Mouse (Mus musculus): Measurements from ENCODE around the gene Rb1. TPM values are rescaled to one million over a fixed set of nuclear protein-coding genes. Genes with fewer than 3 reads are reported as not detected.

Gene Rb1
- polyA plus RNA-seq, 1 experiment from 2014 or later = 37.3 TPM

GRCm38 (mm10) chr14:73345614-73346013, 20.0 kb upstream of the Rb1 start:
- Histone ChIP-seq H3K4me1 (replicated peaks; ENCODE audit: control insufficient read depth, insufficient read depth, low read length) (no peaks in the 10 kb centered on the region), H3K27me3 (ENCODE audit: control insufficient read depth, insufficient read depth, low read length) (no peaks in the 10 kb centered on the region), H3K9ac (ENCODE audit: low read length) (no peak overlapping the region), H3K27ac (ENCODE audit: low read depth, low read length) (no peak overlapping the region), H3K9me3 (ENCODE audit: control insufficient read depth, low read length) (no peaks in the 10 kb centered on the region), H3K4me2 (ENCODE audit: low read depth, low read length, severe bottlenecking) (no peak overlapping the region), H3K36me3 (ENCODE audit: control insufficient read depth, insufficient read depth, low read length) (no peaks in the 10 kb centered on the region), H3K4me3 (ENCODE audit: low read depth, low read length) (no peak overlapping the region)
- DNase-seq (ENCODE audit: low spot score) (no peak), ATAC-seq (replicated peaks; ENCODE audit: low FRiP score) (no peak)
- 93% methylated on average over 4 of the region's 4 CpGs for WGBS

- no peaks in the 10 kb centered on the region for H3K36me3 ChIP-seq (ENCODE audit: control insufficient read depth, insufficient read depth, low read length)
- ATAC-seq (replicated peaks; ENCODE audit: low FRiP score) (no peak), DNase-seq (ENCODE audit: low spot score) (no peak)
- no peak overlapping the region for H3K4me2 ChIP-seq (ENCODE audit: low read depth, low read length, severe bottlenecking)
- no peaks in the 10 kb centered on the region for H3K9me3 ChIP-seq (ENCODE audit: control insufficient read depth, low read length)
- no peak overlapping the region for H3K4me3 ChIP-seq (ENCODE audit: low read depth, low read length)
- no peak overlapping the region for H3K9ac ChIP-seq (ENCODE audit: low read length)
- no peaks in the 10 kb centered on the region; the same call in 1 of the 2 replicates for H3K4me1 ChIP-seq (replicated peaks; ENCODE audit: control insufficient read depth, insufficient read depth, low read length)
- WGBS = 70% methylated on average over 6 of the region's 6 CpGs
- no peaks in the 10 kb centered on the region for H3K27me3 ChIP-seq (ENCODE audit: control insufficient read depth, insufficient read depth, low read length)
- no peak overlapping the region for H3K27ac ChIP-seq (ENCODE audit: low read depth, low read length)
These were observed 14.6 kb upstream of the Rb1 start for GRCm38 (mm10) chr14:73340051-73340755.

- H3K36me3 ChIP-seq (ENCODE audit: control insufficient read depth, insufficient read depth, low read length) = no peaks in the 10 kb centered on the region
- no peak overlapping the region for H3K27ac ChIP-seq (ENCODE audit: low read depth, low read length)
- 84% methylated on average over 3 of the region's 3 CpGs for WGBS
- no peak overlapping the region for H3K4me2 ChIP-seq (ENCODE audit: low read depth, low read length, severe bottlenecking)
- H3K4me1 ChIP-seq (replicated peaks; ENCODE audit: control insufficient read depth, insufficient read depth, low read length) = no peaks in the 10 kb centered on the region; the same call in 1 of the 2 replicates
- H3K27me3 ChIP-seq (ENCODE audit: control insufficient read depth, insufficient read depth, low read length) = no peaks in the 10 kb centered on the region
- H3K9me3 ChIP-seq (ENCODE audit: control insufficient read depth, low read length) = no peaks in the 10 kb centered on the region
- no peak overlapping the region for H3K9ac ChIP-seq (ENCODE audit: low read length)
- no peak for DNase-seq (ENCODE audit: low spot score)
- no peak overlapping the region for H3K4me3 ChIP-seq (ENCODE audit: low read depth, low read length)
- no peak for ATAC-seq (replicated peaks; ENCODE audit: low FRiP score)
These were observed 14.0 kb upstream of the Rb1 start for GRCm38 (mm10) chr14:73339615-73340014.

- 84% methylated on average over 6 of the region's 6 CpGs for WGBS
- Histone ChIP-seq H3K27me3 (ENCODE audit: control insufficient read depth, insufficient read depth, low read length) (no peaks in the 10 kb centered on the region), H3K4me1 (replicated peaks; ENCODE audit: control insufficient read depth, insufficient read depth, low read length) (no peaks in the 10 kb centered on the region; the same call in 1 of the 2 replicates), H3K27ac (ENCODE audit: low read depth, low read length) (no peak overlapping the region), H3K36me3 (ENCODE audit: control insufficient read depth, insufficient read depth, low read length) (no peaks in the 10 kb centered on the region), H3K9ac (ENCODE audit: low read length) (no peak overlapping the region), H3K4me2 (ENCODE audit: low read depth, low read length, severe bottlenecking) (no peak overlapping the region), H3K9me3 (ENCODE audit: control insufficient read depth, low read length) (no peaks in the 10 kb centered on the region), H3K4me3 (ENCODE audit: low read depth, low read length) (no peak overlapping the region)
- DNase-seq (ENCODE audit: low spot score) (no peak), ATAC-seq (replicated peaks; ENCODE audit: low FRiP score) (no peak)
These were observed 10.9 kb upstream of the Rb1 start for GRCm38 (mm10) chr14:73336316-73337080.

GRCm38 (mm10) chr14:73334926-73335805, 9.5 kb upstream of the Rb1 start:
- no peaks in the 10 kb centered on the region for H3K9me3 ChIP-seq (ENCODE audit: control insufficient read depth, low read length)
- H3K4me2 ChIP-seq (ENCODE audit: low read depth, low read length, severe bottlenecking) = no peak overlapping the region
- DNase-seq (ENCODE audit: low spot score) = no peak
- no peaks in the 10 kb centered on the region; the same call in 1 of the 2 replicates for H3K4me1 ChIP-seq (replicated peaks; ENCODE audit: control insufficient read depth, insufficient read depth, low read length)
- H3K4me3 ChIP-seq (ENCODE audit: low read depth, low read length) = no peak overlapping the region
- H3K36me3 ChIP-seq (ENCODE audit: control insufficient read depth, insufficient read depth, low read length) = no peaks in the 10 kb centered on the region
- H3K9ac ChIP-seq (ENCODE audit: low read length) = no peak overlapping the region
- no peak overlapping the region for H3K27ac ChIP-seq (ENCODE audit: low read depth, low read length)
- WGBS = 79% methylated on average over 22 of the region's 22 CpGs
- H3K27me3 ChIP-seq (ENCODE audit: control insufficient read depth, insufficient read depth, low read length) = no peaks in the 10 kb centered on the region
- ATAC-seq (replicated peaks; ENCODE audit: low FRiP score) = no peak

GRCm38 (mm10) chr14:73333880-73334279, 8.3 kb upstream of the Rb1 start:
- Histone ChIP-seq H3K9ac (ENCODE audit: low read length) (no peak overlapping the region), H3K27ac (ENCODE audit: low read depth, low read length) (no peak overlapping the region), H3K9me3 (ENCODE audit: control insufficient read depth, low read length) (no peaks in the 10 kb centered on the region), H3K36me3 (ENCODE audit: control insufficient read depth, insufficient read depth, low read length) (no peaks in the 10 kb centered on the region), H3K4me2 (ENCODE audit: low read depth, low read length, severe bottlenecking) (no peak overlapping the region), H3K27me3 (ENCODE audit: control insufficient read depth, insufficient read depth, low read length) (no peaks in the 10 kb centered on the region), H3K4me1 (replicated peaks; ENCODE audit: control insufficient read depth, insufficient read depth, low read length) (no peaks in the 10 kb centered on the region; the same call in 1 of the 2 replicates), H3K4me3 (ENCODE audit: low read depth, low read length) (no peak overlapping the region)
- DNase-seq (ENCODE audit: low spot score) (no peak), ATAC-seq (replicated peaks; ENCODE audit: low FRiP score) (no peak)
- WGBS = 89% methylated on average over 3 of the region's 3 CpGs

GRCm38 (mm10) chr14:73331386-73331785, 5.8 kb upstream of the Rb1 start:
- DNase-seq (ENCODE audit: low spot score) (no peak), ATAC-seq (replicated peaks; ENCODE audit: low FRiP score) (no peak)
- 92% methylated on average over 4 of the region's 4 CpGs for WGBS

GRCm38 (mm10) chr14:73329871-73330270, 4.2 kb upstream of the Rb1 start:
- no peaks in the 10 kb centered on the region for H3K27me3 ChIP-seq (ENCODE audit: control insufficient read depth, insufficient read depth, low read length)
- H3K9ac ChIP-seq (ENCODE audit: low read length) = no peak overlapping the region
- H3K9me3 ChIP-seq (ENCODE audit: control insufficient read depth, low read length) = no peaks in the 10 kb centered on the region
- 93% methylated on average over 2 of the region's 2 CpGs for WGBS
- H3K4me1 ChIP-seq (replicated peaks; ENCODE audit: control insufficient read depth, insufficient read depth, low read length) = 0 out of 2 replicates have a peak, but pooled peaks cover 5% of the 10 kb centered on the region
- H3K27ac ChIP-seq (ENCODE audit: low read depth, low read length) = no peak overlapping the region
- no peak for DNase-seq (ENCODE audit: low spot score)
- no peak for ATAC-seq (replicated peaks; ENCODE audit: low FRiP score)
- no peak overlapping the region for H3K4me2 ChIP-seq (ENCODE audit: low read depth, low read length, severe bottlenecking)
- H3K4me3 ChIP-seq (ENCODE audit: low read depth, low read length) = no peak overlapping the region
- H3K36me3 ChIP-seq (ENCODE audit: control insufficient read depth, insufficient read depth, low read length) = no peaks in the 10 kb centered on the region

More at GRCm38 (mm10) chr14:73331386-73331785, 5.8 kb upstream of the Rb1 start:
- no peak overlapping the region for H3K9ac ChIP-seq (ENCODE audit: low read length)
- no peak overlapping the region for H3K27ac ChIP-seq (ENCODE audit: low read depth, low read length)
- no peaks in the 10 kb centered on the region for H3K27me3 ChIP-seq (ENCODE audit: control insufficient read depth, insufficient read depth, low read length)
- no peak overlapping the region for H3K4me3 ChIP-seq (ENCODE audit: low read depth, low read length)
- peaks cover 5% of the 10 kb centered on the region; the same call in 1 of the 2 replicates for H3K4me1 ChIP-seq (replicated peaks; ENCODE audit: control insufficient read depth, insufficient read depth, low read length)
- H3K4me2 ChIP-seq (ENCODE audit: low read depth, low read length, severe bottlenecking) = no peak overlapping the region
- H3K36me3 ChIP-seq (ENCODE audit: control insufficient read depth, insufficient read depth, low read length) = no peaks in the 10 kb centered on the region
- H3K9me3 ChIP-seq (ENCODE audit: control insufficient read depth, low read length) = no peaks in the 10 kb centered on the region

All from forebrain, embryonic 11.5 days (tissue).